Mouse (Mus musculus) gastrocnemius, postnatal 10 days (tissue): ENCODE measurements around the gene Hpn. TPM values are rescaled to one million over a fixed set of nuclear protein-coding genes. Genes with fewer than 3 reads are reported as not detected.

Experiments used
- DNase-seq: peaks from one replicate; pipeline ENCODE4 v3.0.0; 2021; ENCODE audit warnings: mixed read lengths
- total RNA-seq, 2 experiments: library from RNA; stranded (reverse); gene quantifications; 2 replicates each; pipeline ENCODE4 v1.2.3; 2021

Hpn gene
- total RNA-seq, 2 experiments from 2014 or later = 6.8 to 7.8 TPM

DNA sequence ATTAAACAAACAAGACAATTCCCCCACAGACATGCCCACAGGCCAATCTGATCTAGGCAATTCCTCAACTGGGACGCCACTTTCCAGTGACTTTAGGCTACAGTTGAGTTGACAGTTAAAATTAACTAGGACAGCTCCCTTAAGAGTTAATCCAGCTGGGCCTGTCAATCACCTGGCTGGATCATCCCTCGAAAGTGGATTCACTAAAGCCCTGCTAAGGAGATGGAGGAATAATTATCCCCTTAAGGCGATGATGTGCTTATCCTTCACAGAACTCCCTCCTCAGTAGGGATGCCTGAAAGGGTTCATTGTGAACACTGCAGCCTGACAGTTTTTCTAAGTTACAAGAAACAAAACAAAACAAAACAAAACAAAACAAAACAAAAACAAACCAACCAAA, 34.5 kb downstream of the Hpn start:
- DNase-seq = no peak

DNA sequence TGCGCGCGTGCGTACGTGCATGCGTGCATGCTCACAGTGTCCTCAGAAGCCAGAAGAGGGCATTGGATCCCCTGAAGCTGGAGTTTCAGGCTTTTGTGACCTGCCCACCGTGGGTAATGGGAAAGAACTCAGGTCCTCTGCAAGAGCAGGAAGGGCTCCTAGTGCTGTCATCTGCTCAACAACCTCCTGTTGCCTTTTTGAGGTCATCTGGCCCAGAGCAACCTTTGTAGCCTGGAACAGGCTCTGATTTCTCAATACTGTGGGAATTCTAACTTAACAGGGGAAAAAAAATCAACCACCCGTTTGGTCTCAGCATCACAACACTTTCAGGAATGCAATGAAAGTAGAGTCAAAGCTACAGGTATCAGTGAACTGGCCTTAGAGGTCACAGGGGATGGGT, 35.4 kb downstream of the Hpn start:
- no peak for DNase-seq

- peak; percentile 39 for DNase-seq
Observed at GRCm38 (mm10) chr7:31077885-31078445, 37.1 kb downstream of the Hpn start.

DNA sequence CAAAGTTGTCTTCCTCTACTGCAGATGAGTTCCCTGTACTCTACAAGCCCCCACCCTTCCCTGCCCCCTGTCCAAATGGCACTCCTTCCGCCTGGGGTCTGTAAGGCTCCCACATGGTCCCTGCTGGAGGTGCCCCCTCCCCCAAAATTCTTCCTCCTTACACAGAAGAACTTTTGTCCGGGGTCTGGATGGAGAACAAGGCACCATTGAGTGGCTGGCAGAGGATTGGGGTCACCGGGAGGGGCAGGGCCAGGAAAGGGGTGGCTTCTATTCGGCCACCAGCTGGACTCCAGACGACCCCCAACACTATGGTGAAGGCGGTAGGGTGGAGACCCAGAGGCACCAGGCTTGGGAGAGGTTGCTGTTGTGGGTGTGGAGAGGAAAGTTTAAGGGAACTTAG, 37.6 kb downstream of the Hpn start:
- no peak for DNase-seq

DNA sequence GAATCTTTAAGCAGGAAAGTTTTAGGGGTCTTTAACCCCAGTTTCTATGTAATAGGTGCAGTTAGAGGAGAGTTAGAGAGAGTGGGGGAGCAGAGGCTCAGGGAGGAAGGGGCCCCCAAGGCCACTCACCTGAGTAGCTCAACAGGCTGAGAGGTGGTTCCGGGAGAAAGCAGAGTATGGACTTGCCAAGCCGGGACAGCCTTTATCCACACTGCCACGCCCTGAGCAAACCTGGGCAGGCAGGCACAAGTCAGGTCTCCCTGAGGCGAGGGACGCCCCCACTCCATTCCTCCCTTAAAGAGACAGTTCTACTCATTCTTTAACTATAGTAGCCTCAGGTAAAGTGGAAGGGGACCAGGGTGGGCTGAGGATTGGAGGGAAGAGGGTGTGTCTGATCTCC, 38.6 kb downstream of the Hpn start, which contains the start of gene Fxyd3:
Gene Fxyd3, minus strand, starts transcription at position 213 of the 400 bp plus-strand sequence.
- no peak for DNase-seq

DNA sequence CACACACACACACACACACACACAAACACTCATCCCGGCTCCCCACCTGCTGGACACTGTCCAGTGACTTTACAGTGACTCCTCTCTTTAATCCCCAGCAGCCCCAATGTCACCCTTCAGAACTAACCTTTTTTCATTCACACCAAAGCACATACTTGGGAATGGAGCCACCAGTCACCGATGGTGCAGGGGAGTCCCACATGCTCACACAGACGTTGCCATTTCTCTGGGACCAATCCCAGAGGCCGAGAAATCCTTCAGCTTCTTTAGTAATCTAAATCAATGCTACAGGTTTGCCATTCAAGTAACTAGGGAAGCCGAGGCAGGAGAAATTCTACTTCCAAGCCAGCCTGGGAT, 40.4 kb downstream of the Hpn start:
- no peak for DNase-seq

GRCm38 (mm10) chr7:31074061-31074712, 40.9 kb downstream of the Hpn start:
- no peak for DNase-seq

- no peak for DNase-seq
Observed at GRCm38 (mm10) chr7:31073546-31073945, 41.5 kb downstream of the Hpn start.

DNA sequence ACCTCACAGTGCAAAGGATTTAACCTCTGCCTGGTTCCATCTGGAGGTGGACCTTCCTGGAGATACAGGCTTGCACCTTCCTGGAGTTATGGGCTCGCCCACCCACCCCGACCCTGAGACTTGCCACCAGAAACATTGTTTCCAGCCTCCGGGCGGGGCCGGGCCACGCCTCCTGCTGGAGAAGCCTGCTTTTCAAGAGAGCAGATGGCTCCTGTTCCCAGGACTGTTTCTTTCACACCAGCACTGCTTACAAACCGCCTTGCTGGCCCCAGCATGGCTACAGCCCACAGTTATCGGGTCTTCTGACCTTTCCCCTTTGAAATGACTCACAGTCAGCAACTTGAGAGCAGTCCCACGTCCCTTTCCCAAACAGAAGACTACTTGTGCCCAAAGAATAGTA, 42.8 kb downstream of the Hpn start:
- DNase-seq = no peak

DNA sequence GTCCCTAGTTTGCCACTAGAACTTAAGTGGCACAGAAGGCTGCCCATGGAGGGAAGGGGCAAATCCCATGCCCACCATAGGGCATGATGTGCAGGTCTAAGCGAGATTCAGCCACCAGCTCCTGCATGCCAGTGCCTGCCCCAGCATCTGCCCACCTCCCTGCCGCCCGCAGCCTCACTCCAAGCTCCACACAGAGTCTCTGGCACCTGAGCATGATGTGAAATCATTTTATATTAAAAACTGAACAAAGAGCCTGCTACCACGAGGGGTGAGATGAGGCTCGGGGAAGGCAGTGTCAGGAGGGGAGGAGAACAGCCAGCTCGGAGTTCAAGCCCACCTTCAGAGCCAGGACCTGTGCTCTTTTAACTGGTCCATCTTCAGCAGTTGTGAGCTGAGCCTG, 44.8 kb downstream of the Hpn start:
- DNase-seq = no peak

- no peak for DNase-seq
Observed at GRCm38 (mm10) chr7:31069491-31069890, 45.6 kb downstream of the Hpn start.

DNA sequence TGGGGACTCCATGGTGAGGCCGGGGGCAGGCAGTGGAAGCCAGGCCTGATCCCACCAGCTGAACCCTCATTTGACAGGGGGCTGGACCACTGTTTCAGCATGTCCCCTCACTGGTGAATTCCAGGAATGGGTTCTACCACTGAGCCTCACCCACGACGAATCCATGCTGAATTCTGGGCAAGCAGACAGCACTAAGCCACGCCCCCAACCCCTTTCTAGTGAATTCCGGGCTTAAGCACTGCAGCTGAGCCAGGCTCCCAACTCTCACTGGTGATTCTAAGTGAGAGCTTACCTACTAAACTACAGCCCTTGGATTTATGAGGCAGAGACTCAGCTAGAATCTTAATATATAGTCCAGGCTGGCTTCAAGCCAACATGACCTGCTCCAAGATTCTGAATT, 47.3 kb downstream of the Hpn start:
- peak; percentile 70 for DNase-seq

- no peak for DNase-seq
Observed at GRCm38 (mm10) chr7:31063074-31063560, 52.0 kb downstream of the Hpn start.

- no peak for DNase-seq
Observed at GRCm38 (mm10) chr7:31060621-31061010, 54.5 kb downstream of the Hpn start.

DNA sequence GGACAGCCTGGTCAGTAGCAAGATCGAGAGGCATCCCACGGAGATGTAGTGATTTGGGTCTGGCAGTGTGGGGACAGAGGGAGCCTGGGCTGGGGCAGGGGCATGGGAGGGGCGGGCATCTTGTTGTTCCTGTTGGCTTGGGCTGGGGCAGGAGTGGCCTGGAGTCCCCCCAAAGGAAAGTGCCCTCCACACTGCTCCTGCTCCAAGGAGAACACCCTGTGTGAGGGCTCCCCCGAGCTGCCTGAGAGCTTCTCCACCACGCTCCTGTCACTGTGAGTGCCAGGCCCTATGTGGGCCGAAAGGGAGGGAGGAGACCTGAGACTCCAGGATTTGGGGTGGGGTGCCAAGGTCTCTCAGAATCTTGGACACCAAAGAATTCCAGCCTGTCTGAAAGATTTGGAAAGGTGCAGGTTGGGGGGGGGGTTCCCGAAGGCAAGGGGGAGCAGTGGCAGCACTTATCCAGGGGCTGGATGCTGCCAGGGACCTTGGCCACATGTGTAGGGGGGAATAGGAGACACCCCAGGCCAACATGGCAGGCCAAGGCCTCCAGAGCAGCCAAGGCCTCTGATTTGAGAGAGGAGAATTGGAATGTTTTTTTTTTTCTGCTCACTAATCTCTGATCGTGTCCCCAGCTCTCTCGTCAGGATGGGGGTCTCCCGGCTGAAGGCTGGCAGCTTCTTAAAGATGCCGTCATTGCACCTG, 55.0 kb downstream of the Hpn start:
- no peak for DNase-seq

- DNase-seq = peak; percentile 92
Observed at GRCm38 (mm10) chr7:31059108-31059507, 56.0 kb downstream of the Hpn start, which contains the start of gene Lgi4. Gene Lgi4 (plus strand): TSS chr7:31059342.

DNA sequence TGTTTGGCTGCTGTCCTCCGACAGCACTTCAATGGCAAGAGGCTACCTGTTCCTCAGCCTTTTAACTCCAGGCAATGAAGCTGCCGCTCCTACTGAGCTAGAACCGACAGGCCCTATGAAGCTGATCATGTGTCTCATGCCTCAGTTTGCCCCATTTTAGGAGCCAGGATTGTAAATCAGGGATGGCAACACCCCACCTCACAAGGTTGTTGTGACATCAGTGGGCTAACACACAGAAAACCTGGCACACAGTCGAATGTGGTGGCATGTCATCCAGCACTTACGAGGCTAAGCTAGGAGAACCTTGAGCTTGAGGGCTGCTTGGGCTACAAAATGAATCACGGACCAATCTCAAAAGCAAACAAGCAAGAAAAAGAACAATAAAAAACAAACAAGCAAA, 56.9 kb downstream of the Hpn start:
- no peak for DNase-seq

DNA sequence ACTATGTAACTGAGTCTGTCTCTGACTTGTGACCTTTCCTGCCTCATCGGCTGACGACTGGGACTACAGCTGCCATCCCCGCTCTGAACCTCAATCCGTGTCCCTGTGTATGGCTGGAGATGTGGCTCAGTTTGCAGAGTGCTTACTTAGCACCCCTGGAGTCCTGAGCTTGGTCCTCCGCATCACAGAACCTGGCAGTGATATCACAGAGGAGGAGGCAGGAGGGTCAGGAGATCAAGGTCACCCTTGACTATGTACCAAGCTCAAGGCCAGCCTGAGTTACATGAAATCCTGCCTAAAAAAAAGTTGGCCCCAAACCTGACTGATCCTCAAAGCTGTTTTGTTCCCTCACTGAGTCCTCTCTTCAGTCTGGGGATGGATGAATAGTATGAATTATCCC, 57.4 kb downstream of the Hpn start:
- no peak for DNase-seq

GRCm38 (mm10) chr7:31057071-31057470, 58.0 kb downstream of the Hpn start, which contains the start of gene Fxyd1:
Gene Fxyd1 (minus strand): TSS chr7:31057199.
- DNase-seq = no peak

DNA sequence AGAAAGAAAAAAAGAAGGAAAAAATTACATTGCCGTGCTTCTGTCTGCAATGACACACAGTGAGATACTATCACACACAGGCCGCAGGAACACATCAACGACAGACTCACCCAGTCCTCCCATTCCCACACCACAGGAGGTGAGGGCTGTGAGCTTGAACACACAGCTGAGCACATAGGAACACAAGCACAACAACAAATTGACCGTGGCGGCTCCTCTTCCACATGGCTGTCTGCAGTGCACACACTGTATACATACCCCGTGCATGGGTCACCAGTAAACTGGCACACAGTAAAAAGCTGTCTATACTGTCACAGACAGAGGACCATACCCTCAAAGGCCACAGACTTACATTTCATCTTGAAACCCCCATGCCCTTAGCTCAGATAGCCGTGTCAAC, 58.6 kb downstream of the Hpn start:
- DNase-seq = no peak

DNA sequence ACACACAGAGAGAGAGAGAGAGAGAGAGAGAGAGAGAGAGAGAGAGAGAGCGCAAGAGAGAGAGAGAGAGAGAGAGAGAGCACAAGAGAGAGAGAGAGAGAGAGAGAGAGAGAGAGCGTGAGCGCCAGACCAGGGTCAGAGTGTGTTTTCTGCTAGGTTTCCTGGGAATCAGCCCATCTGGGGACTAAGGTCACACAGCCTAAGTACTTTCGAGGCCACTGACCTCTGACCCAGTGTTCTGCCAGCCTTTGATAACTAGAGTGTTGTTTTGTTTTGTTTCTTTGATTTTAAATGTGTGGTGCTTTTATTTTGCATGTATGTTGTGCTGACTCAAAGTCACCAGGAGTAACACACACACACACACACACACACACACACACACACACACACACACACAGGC, 59.2 kb downstream of the Hpn start:
- DNase-seq = no peak

DNA sequence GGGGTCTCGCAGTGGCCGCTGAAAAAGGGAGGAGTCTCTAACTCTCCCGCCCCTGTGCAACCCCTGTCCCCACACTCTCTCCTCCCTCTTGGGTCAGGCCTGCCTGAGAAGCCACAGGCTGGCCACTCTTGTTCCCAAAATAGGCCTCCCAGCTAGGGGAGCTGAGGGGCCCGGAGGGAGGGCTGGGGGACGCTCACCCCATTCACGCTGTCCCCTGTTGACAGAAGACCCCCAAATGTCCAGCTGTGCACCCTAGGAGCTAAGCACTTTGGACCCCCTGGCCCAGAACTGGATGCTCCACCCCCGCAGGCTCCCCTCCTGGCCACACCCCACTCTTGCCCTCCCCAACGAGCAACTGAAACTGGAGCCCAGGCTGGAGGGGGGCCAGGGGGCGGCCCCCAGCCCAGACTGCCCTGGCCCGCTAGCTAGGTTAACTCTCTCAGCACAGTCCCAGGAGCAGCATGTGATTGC, 59.7 kb downstream of the Hpn start:
- DNase-seq = peak; percentile 95

DNA sequence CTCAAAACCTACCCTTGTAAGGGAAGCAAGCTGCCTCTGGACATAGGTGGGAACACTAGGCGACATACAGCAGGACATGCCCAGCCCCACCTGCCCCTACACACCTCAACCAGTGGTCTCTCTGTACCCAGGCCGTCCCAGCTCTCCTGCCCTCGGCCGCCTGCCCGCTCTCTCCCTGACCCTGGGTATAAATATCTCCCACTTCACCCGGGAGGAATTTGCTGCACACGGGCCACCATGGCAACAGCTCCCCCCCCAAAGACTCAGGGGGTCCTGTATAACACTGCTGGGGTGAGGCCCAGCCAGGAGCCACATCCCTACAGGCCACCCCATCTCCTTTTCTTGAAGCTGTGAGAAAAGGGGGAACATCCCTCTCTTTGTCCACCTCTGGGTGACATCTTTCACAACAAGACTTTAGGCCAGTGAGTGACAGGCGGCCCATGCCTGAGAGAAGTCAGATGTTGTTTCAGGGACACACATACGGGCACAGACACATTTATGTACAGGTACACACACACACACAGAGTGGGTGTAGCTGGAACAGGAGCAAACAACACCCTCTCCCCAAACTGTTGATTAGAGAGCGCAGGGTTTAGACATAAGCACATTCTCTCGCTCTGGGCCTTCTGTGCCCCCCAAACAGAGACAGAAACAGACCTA, 60.3 kb downstream of the Hpn start:
- peak; percentile 60 for DNase-seq
